Comparison of ENCODE assay signal across 8 mouse cellular contexts in genomic region chr4:149103875-149104561, GRCm38 (mm10). TPM values are rescaled to one million over a fixed set of nuclear protein-coding genes. Genes with fewer than 3 reads are reported as not detected.
DNase-seq lines count a peak whose midpoint lies in the region; ATAC-seq and TF ChIP-seq lines count a peak whose summit lies in the region.

Gene Dffa, plus strand, starts transcription at chr4:149104146.

- peak within 1 kb of the TSS; percentile 82 for H3K9ac ChIP-seq in heart, embryonic 12.5 days
- H3K9ac ChIP-seq in kidney, postnatal 0 days (ENCODE audit: low read depth, low read length), result peak within 1 kb of the TSS; percentile 66
- peak within 1 kb of the TSS; percentile 82 for H3K9ac ChIP-seq in liver, embryonic 11.5 days (ENCODE audit: low read depth, low read length)
- H3K9ac ChIP-seq in stomach, embryonic 14.5 days (replicated peaks; ENCODE audit: low read depth, low read length), result peak within 1 kb of the TSS; percentile 72

- no peaks in the 10 kb centered on the region for H3K27me3 ChIP-seq in C2C12 (ENCODE audit: control insufficient read depth, insufficient read depth, insufficient read length)
- no peaks in the 10 kb centered on the region for H3K27me3 ChIP-seq in erythroblast, embryonic 14.5 days (ENCODE audit: control insufficient read depth)
- no peaks in the 10 kb centered on the region for H3K27me3 ChIP-seq in heart, embryonic 12.5 days (replicated peaks)
- no peaks in the 10 kb centered on the region for H3K27me3 ChIP-seq in kidney, postnatal 0 days (ENCODE audit: insufficient read depth, low read length)
- H3K27me3 ChIP-seq in liver, embryonic 11.5 days (replicated peaks; ENCODE audit: control insufficient read depth, insufficient read depth, low read length), result no peaks in the 10 kb centered on the region
- no peaks in the 10 kb centered on the region for H3K27me3 ChIP-seq in stomach, embryonic 14.5 days (ENCODE audit: control insufficient read depth, insufficient read depth, low read length)

- peak; percentile 34; the same call in 1 of the 2 replicates for TF ChIP-seq POLR2A in brain, embryonic 14.5 days (IDR thresholded peaks at IDR 0.05; ENCODE audit: borderline replicate concordance, extremely low read depth, insufficient read depth, insufficient read length, poor library complexity, severe bottlenecking)

- H3ac ChIP-seq in C2C12 (ENCODE audit: control insufficient read depth, insufficient read length, low read depth), result peak within 1 kb of the TSS; percentile 83

- peak; percentile 97 for DNase-seq in brain, embryonic 14.5 days (ENCODE audit: low read depth)
- DNase-seq in kidney, postnatal 0 days (ENCODE audit: low spot score), result peak; percentile 94
- DNase-seq in liver, embryonic 11.5 days (ENCODE audit: low spot score), result peak; percentile 86
- DNase-seq in naive thymus-derived CD4-positive, alpha-beta T cell, adult 2 months (ENCODE audit: low read depth), result peak; percentile 88

- peaks cover 5% of the 10 kb centered on the region for H3K79me3 ChIP-seq in C2C12 (ENCODE audit: low read depth)

- peak within 1 kb of the TSS; percentile 91 for H3K4me2 ChIP-seq in heart, embryonic 12.5 days
- H3K4me2 ChIP-seq in kidney, postnatal 0 days (ENCODE audit: low read length), result peak within 1 kb of the TSS; percentile 83
- peak within 1 kb of the TSS; percentile 96 for H3K4me2 ChIP-seq in liver, embryonic 11.5 days
- peak within 1 kb of the TSS; percentile 94 for H3K4me2 ChIP-seq in stomach, embryonic 14.5 days (replicated peaks; ENCODE audit: low read depth, low read length)

- H3K9me3 ChIP-seq in erythroblast, embryonic 14.5 days (ENCODE audit: control insufficient read depth, low read length), result no peaks in the 10 kb centered on the region
- H3K9me3 ChIP-seq in heart, embryonic 12.5 days (replicated peaks), result no peaks in the 10 kb centered on the region
- no peaks in the 10 kb centered on the region for H3K9me3 ChIP-seq in kidney, postnatal 0 days (replicated peaks; ENCODE audit: low read length)
- no peaks in the 10 kb centered on the region for H3K9me3 ChIP-seq in liver, embryonic 11.5 days (ENCODE audit: control insufficient read depth, low read length)
- no peaks in the 10 kb centered on the region for H3K9me3 ChIP-seq in stomach, embryonic 14.5 days (ENCODE audit: control insufficient read depth, low read depth, low read length)

- TF ChIP-seq CTCF in C2C12 (IDR thresholded peaks at IDR 0.05; ENCODE audit: control insufficient read depth, insufficient read depth, insufficient read length), result no peak
- no peak for TF ChIP-seq CTCF in brain, embryonic 14.5 days (IDR thresholded peaks at IDR 0.05; ENCODE audit: borderline replicate concordance, extremely low read depth, insufficient read depth, insufficient read length)
- peak; percentile 16; the same call in 1 of the 2 replicates for TF ChIP-seq CTCF in kidney, postnatal 0 days (IDR thresholded peaks at IDR 0.05; ENCODE audit: low read depth)

- H3K36me3 ChIP-seq in C2C12 (ENCODE audit: control insufficient read depth, insufficient read depth), result peaks cover 4% of the 10 kb centered on the region
- peaks cover 21% of the 10 kb centered on the region for H3K36me3 ChIP-seq in erythroblast, embryonic 14.5 days (ENCODE audit: control insufficient read depth)
- peaks cover 31% of the 10 kb centered on the region for H3K36me3 ChIP-seq in heart, embryonic 12.5 days
- peaks cover 3% of the 10 kb centered on the region; the same call in 1 of the 2 replicates for H3K36me3 ChIP-seq in kidney, postnatal 0 days (ENCODE audit: insufficient read depth, low read length)
- peaks cover 6% of the 10 kb centered on the region; the same call in 1 of the 2 replicates for H3K36me3 ChIP-seq in liver, embryonic 11.5 days (ENCODE audit: control insufficient read depth, insufficient read depth, low read length)
- peaks cover 6% of the 10 kb centered on the region; the same call in 1 of the 2 replicates for H3K36me3 ChIP-seq in stomach, embryonic 14.5 days (ENCODE audit: control insufficient read depth, insufficient read depth, low read length)

- ATAC-seq in heart, embryonic 12.5 days (ENCODE audit: insufficient number of reproducible peaks, low FRiP score), result peak; percentile 82
- ATAC-seq in kidney, postnatal 0 days (replicated peaks; ENCODE audit: low FRiP score, low read depth), result peak; percentile 78
- peak; percentile 82 for ATAC-seq in liver, embryonic 11.5 days (replicated peaks; ENCODE audit: low FRiP score)
- ATAC-seq in stomach, embryonic 14.5 days (ENCODE audit: insufficient number of reproducible peaks, insufficient read depth, low FRiP score, low read depth), result peak; percentile 83; the same call in 1 of the 2 replicates

- WGBS in heart, embryonic 12.5 days, result 1% methylated on average over 35 of the region's 35 CpGs
- WGBS in kidney, postnatal 0 days, result under 1% methylated on average over 35 of the region's 35 CpGs
- WGBS in liver, embryonic 11.5 days, result under 1% methylated on average over 35 of the region's 35 CpGs
- under 1% methylated on average over 35 of the region's 35 CpGs for WGBS in stomach, embryonic 14.5 days

- H3K27ac ChIP-seq in heart, embryonic 12.5 days (ENCODE audit: poor library complexity, severe bottlenecking), result 0 out of 2 replicates have a peak within 1 kb of the TSS, but pooled peaks have one; percentile 22
- H3K27ac ChIP-seq in kidney, postnatal 0 days, result peak within 1 kb of the TSS; percentile 51; the same call in 1 of the 2 replicates
- no peak within 1 kb of the TSS for H3K27ac ChIP-seq in liver, embryonic 11.5 days (ENCODE audit: low read depth, low read length)
- H3K27ac ChIP-seq in stomach, embryonic 14.5 days (ENCODE audit: low read length), result no peak within 1 kb of the TSS

- peaks cover 7% of the 10 kb centered on the region for H3K79me2 ChIP-seq in C2C12 (ENCODE audit: control insufficient read depth, insufficient read depth)

- H3K4me1 ChIP-seq in erythroblast, embryonic 14.5 days (ENCODE audit: control insufficient read depth), result peaks cover 22% of the 10 kb centered on the region
- peaks cover 10% of the 10 kb centered on the region for H3K4me1 ChIP-seq in heart, embryonic 12.5 days (replicated peaks)
- peaks cover 6% of the 10 kb centered on the region; the same call in 1 of the 2 replicates for H3K4me1 ChIP-seq in kidney, postnatal 0 days (replicated peaks; ENCODE audit: insufficient read depth, low read length)
- H3K4me1 ChIP-seq in liver, embryonic 11.5 days (replicated peaks; ENCODE audit: control insufficient read depth, insufficient read depth, low read length), result peaks cover 8% of the 10 kb centered on the region
- H3K4me1 ChIP-seq in stomach, embryonic 14.5 days (ENCODE audit: control insufficient read depth, insufficient read depth, low read length), result peaks cover 6% of the 10 kb centered on the region

- H3K4me3 ChIP-seq in C2C12 (ENCODE audit: insufficient read depth, poor library complexity, severe bottlenecking), result peak within 1 kb of the TSS; percentile 66
- H3K4me3 ChIP-seq in erythroblast, embryonic 14.5 days (replicated peaks), result peak within 1 kb of the TSS; percentile 95
- peak within 1 kb of the TSS; percentile 67 for H3K4me3 ChIP-seq in heart, embryonic 12.5 days
- H3K4me3 ChIP-seq in kidney, postnatal 0 days (replicated peaks; ENCODE audit: low read depth, low read length), result peak within 1 kb of the TSS; percentile 84
- H3K4me3 ChIP-seq in liver, embryonic 11.5 days (ENCODE audit: low read depth, low read length), result peak within 1 kb of the TSS; percentile 89
- H3K4me3 ChIP-seq in stomach, embryonic 14.5 days (ENCODE audit: low read depth, low read length), result peak within 1 kb of the TSS; percentile 85

TF ChIP-seq in C2C12, 6 proteins besides CTCF, POLR2A, EP300 and RAD21:
- TF ChIP-seq FOSL1 (IDR thresholded peaks at IDR 0.05; ENCODE audit: insufficient read depth, low read length, poor library complexity, severe bottlenecking), result no peak
- TF ChIP-seq MYOG (IDR thresholded peaks at IDR 0.05; ENCODE audit: control insufficient read depth, extremely low read depth, insufficient read length), result no peak
- TF ChIP-seq MYOD1 (IDR thresholded peaks at IDR 0.05; ENCODE audit: control insufficient read depth, insufficient read length, low read depth), result no peak

RNA-seq across cellular contexts. Expression of gene Dffa, which starts in this region (rescaled TPM):
- 13.1 TPM for polyA plus RNA-seq in C2C12 (2012; fragmentation: generic; extraction: Trizol)
- polyA plus RNA-seq in brain, embryonic 14.5 days (2012; rRNA removed), result 28.3 and 28.5 TPM in 2 replicates
- polyA plus RNA-seq in erythroblast, embryonic 14.5 days (2012), result 0.24 and 0.43 TPM in 2 replicates
- polyA plus RNA-seq in heart, embryonic 12.5 days (2016; fragmentation: Nextera tagmentation; extraction: Ambion mirVana), result 37.8 and 39.9 TPM in 2 replicates
- polyA plus RNA-seq in kidney, postnatal 0 days (2015; fragmentation: Nextera tagmentation; extraction: Ambion mirVana), result 30.3 and 32.9 TPM in 2 replicates
- polyA plus RNA-seq in liver, embryonic 11.5 days (2014; fragmentation: Nextera tagmentation; extraction: Ambion mirVana), result 37.4 and 37.7 TPM in 2 replicates
- polyA plus RNA-seq in stomach, embryonic 14.5 days (2014; fragmentation: Nextera tagmentation; extraction: Ambion mirVana), result 28.6 and 30.6 TPM in 2 replicates

Comparison
In these comparisons a context has a peak if more than half of its experiments do, and no peak if none do; other contexts are left out.
1. H3K27ac ChIP-seq: peak in heart, embryonic 12.5 days (single experiment) and kidney, postnatal 0 days (single experiment); none in liver, embryonic 11.5 days (single experiment) and stomach, embryonic 14.5 days (single experiment).
2. Peak in every context shown above with its lines, with median percentiles within 50 percentile points of each other: H3K4me3 ChIP-seq, DNase-seq, ATAC-seq, H3K4me2 ChIP-seq and H3K9ac ChIP-seq.